Mouse (Mus musculus): ENCODE data around the gene Ssna1. TPM values are rescaled to one million over a fixed set of nuclear protein-coding genes. Genes with fewer than 3 reads are reported as not detected.

Gene Ssna1
- polyA plus RNA-seq, 1 experiment from 2014 or later, result 259 TPM

DNA sequence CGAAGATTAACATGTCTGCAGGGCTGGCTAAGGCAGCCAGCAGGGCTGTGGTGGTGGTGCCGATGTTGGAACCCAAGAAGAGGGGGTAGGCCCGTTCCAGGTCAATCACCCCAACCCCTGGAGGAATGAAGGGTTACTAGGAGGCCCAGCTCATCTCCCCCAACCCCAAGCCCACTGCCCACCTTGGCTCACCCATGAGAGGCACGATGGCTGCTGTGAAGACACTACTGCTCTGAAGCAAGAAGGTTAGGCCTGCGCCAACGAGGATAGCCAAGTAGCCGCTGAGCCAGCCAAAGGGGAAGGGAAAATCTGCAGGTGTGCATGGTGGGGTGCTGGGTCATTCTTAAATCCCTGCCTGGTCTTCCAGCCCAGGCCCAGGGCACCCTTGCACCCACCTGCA is 41.7 kb downstream of the Ssna1 start:
- no peak overlapping the region for H3K4me3 ChIP-seq
- DNase-seq (ENCODE audit: low spot score), result no peak
- H3K4me1 ChIP-seq (replicated peaks), result peaks cover 40% of the 10 kb centered on the region
- H3K9me3 ChIP-seq, result no peaks in the 10 kb centered on the region
- no peak overlapping the region for H3K27ac ChIP-seq
- no peaks in the 10 kb centered on the region for H3K36me3 ChIP-seq
- peaks cover 19% of the 10 kb centered on the region; the same call in 1 of the 2 replicates for H3K27me3 ChIP-seq (ENCODE audit: insufficient read depth, poor library complexity, severe bottlenecking)
- WGBS, result 93% methylated on average over 7 of the region's 7 CpGs

- Histone ChIP-seq H3K36me3 (no peaks in the 10 kb centered on the region), H3K4me1 (replicated peaks) (peaks cover 45% of the 10 kb centered on the region), H3K27ac (0 out of 2 replicates have a peak overlapping the region, but pooled peaks have one; percentile 83), H3K4me3 (no peak overlapping the region), H3K9me3 (no peaks in the 10 kb centered on the region), H3K27me3 (ENCODE audit: insufficient read depth, poor library complexity, severe bottlenecking) (peaks cover 19% of the 10 kb centered on the region; the same call in 1 of the 2 replicates)
- DNase-seq (ENCODE audit: low spot score), result no peak
- 88% methylated on average over 5 of the region's 5 CpGs for WGBS
These were observed 42.7 kb downstream of the Ssna1 start for GRCm38 (mm10) chr2:25229582-25229981.

GRCm38 (mm10) chr2:25228995-25229530 is 43.2 kb downstream of the Ssna1 start:
- no peaks in the 10 kb centered on the region for H3K9me3 ChIP-seq
- 73% methylated on average over 6 of the region's 6 CpGs for WGBS
- H3K4me1 ChIP-seq (replicated peaks), result peaks cover 45% of the 10 kb centered on the region
- H3K36me3 ChIP-seq, result no peaks in the 10 kb centered on the region
- no peak for DNase-seq (ENCODE audit: low spot score)
- H3K27me3 ChIP-seq (ENCODE audit: insufficient read depth, poor library complexity, severe bottlenecking), result peaks cover 19% of the 10 kb centered on the region; the same call in 1 of the 2 replicates
- peak overlapping the region; percentile 83 for H3K27ac ChIP-seq
- H3K4me3 ChIP-seq, result peak overlapping the region; percentile 43

GRCm38 (mm10) chr2:25228431-25228889 is 43.8 kb downstream of the Ssna1 start:
- Histone ChIP-seq H3K27ac (peak overlapping the region; percentile 83), H3K4me3 (peak overlapping the region; percentile 43), H3K4me1 (replicated peaks) (peaks cover 49% of the 10 kb centered on the region), H3K36me3 (peaks cover 2% of the 10 kb centered on the region), H3K27me3 (ENCODE audit: insufficient read depth, poor library complexity, severe bottlenecking) (peaks cover 19% of the 10 kb centered on the region; the same call in 1 of the 2 replicates), H3K9me3 (no peaks in the 10 kb centered on the region)
- peak; percentile 85 for DNase-seq (ENCODE audit: low spot score)
- WGBS, result under 1% methylated on average over 7 of the region's 7 CpGs

- WGBS, result 90% methylated on average over 4 of the region's 4 CpGs
- no peak for DNase-seq (ENCODE audit: low spot score)
- H3K4me1 ChIP-seq (replicated peaks), result peaks cover 50% of the 10 kb centered on the region
- H3K9me3 ChIP-seq, result no peaks in the 10 kb centered on the region
- peak overlapping the region; percentile 64; the same call in 1 of the 2 replicates for H3K27ac ChIP-seq
- no peak overlapping the region for H3K4me3 ChIP-seq
- peaks cover 13% of the 10 kb centered on the region for H3K36me3 ChIP-seq
- H3K27me3 ChIP-seq (ENCODE audit: insufficient read depth, poor library complexity, severe bottlenecking), result peaks cover 18% of the 10 kb centered on the region; the same call in 1 of the 2 replicates
These were observed 44.8 kb downstream of the Ssna1 start for GRCm38 (mm10) chr2:25227406-25227805.

GRCm38 (mm10) chr2:25226864-25227263 is 45.4 kb downstream of the Ssna1 start:
- peak overlapping the region; percentile 64 for H3K27ac ChIP-seq
- no peak for DNase-seq (ENCODE audit: low spot score)
- H3K4me1 ChIP-seq (replicated peaks), result peaks cover 47% of the 10 kb centered on the region
- peaks cover 13% of the 10 kb centered on the region; the same call in 1 of the 2 replicates for H3K27me3 ChIP-seq (ENCODE audit: insufficient read depth, poor library complexity, severe bottlenecking)
- H3K36me3 ChIP-seq, result peaks cover 18% of the 10 kb centered on the region
- H3K4me3 ChIP-seq, result no peak overlapping the region
- 83% methylated on average over 5 of the region's 5 CpGs for whole genome bisulfite sequencing
- H3K9me3 ChIP-seq, result no peaks in the 10 kb centered on the region

DNA sequence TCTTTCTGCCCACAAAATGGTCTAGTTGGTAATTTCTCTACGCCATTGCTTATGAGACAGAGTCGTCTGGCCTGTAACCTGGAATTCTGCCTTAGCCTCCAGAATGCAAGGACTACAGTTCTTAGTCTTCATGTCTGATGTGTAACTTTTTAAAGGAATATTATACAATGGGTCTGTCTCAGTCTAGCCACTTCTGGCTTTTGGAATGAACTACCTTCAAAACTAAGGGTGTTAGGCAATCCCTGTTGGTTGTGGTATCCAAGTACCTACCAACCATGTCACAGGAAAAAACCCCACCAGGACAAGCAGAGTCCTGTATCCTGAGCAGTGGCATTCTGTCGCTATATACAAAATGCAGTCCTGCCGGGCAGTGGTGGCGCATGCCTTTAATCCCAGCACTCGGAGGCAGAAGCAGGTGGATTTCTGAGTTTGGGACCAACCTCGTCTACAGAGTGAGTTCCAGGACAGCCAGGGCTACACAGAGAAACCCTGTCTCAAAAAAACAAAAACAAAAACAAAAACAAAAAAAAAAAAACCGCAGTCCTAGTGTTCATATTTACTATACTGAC is 46.3 kb downstream of the Ssna1 start:
- peaks cover 4% of the 10 kb centered on the region; the same call in 1 of the 2 replicates for H3K27me3 ChIP-seq (ENCODE audit: insufficient read depth, poor library complexity, severe bottlenecking)
- H3K4me1 ChIP-seq (replicated peaks), result peaks cover 46% of the 10 kb centered on the region
- H3K36me3 ChIP-seq, result peaks cover 27% of the 10 kb centered on the region
- H3K27ac ChIP-seq, result peak overlapping the region; percentile 97
- no peaks in the 10 kb centered on the region for H3K9me3 ChIP-seq
- WGBS, result 77% methylated on average over 8 of the region's 8 CpGs
- no peak for DNase-seq (ENCODE audit: low spot score)
- H3K4me3 ChIP-seq, result peak overlapping the region; percentile 90

GRCm38 (mm10) chr2:25224766-25225752 is 47.2 kb downstream of the Ssna1 start:
- 3% methylated on average over 41 of the region's 41 CpGs for WGBS
- H3K27me3 ChIP-seq (ENCODE audit: insufficient read depth, poor library complexity, severe bottlenecking), result no peaks in the 10 kb centered on the region
- H3K27ac ChIP-seq, result peak overlapping the region; percentile 97
- peaks cover 46% of the 10 kb centered on the region for H3K4me1 ChIP-seq (replicated peaks)
- H3K36me3 ChIP-seq, result peaks cover 27% of the 10 kb centered on the region
- peak; percentile 99 for DNase-seq (ENCODE audit: low spot score)
- H3K4me3 ChIP-seq, result peak overlapping the region; percentile 90
- H3K9me3 ChIP-seq, result no peaks in the 10 kb centered on the region

DNA sequence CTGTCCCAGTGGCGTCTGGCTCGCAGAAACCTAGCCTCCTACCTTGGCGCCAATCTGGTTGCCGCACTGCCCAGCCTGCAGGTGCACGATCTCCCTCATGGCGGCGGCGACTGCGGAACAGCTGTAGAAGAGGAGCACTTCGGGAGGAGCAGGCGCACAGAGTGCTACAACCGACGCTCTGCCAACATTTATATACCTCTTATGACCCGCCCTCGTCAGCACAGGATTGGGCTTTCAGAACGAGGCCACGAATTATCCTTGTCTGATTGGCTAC is 47.8 kb downstream of the Ssna1 start, which contains the start of gene Tubb4b:
Tubb4b (minus strand) TSS at position 211 of the 274 bp plus-strand sequence.
- Histone ChIP-seq H3K27ac (peak within 1 kb of the TSS; percentile 97), H3K4me1 (replicated peaks) (peaks cover 46% of the 10 kb centered on the region), H3K27me3 (ENCODE audit: insufficient read depth, poor library complexity, severe bottlenecking) (no peaks in the 10 kb centered on the region), H3K4me3 (peak within 1 kb of the TSS; percentile 90), H3K9me3 (no peaks in the 10 kb centered on the region), H3K36me3 (peaks cover 27% of the 10 kb centered on the region)
- under 1% methylated on average over 17 of the region's 17 CpGs for WGBS
- DNase-seq (ENCODE audit: low spot score), result no peak

DNA sequence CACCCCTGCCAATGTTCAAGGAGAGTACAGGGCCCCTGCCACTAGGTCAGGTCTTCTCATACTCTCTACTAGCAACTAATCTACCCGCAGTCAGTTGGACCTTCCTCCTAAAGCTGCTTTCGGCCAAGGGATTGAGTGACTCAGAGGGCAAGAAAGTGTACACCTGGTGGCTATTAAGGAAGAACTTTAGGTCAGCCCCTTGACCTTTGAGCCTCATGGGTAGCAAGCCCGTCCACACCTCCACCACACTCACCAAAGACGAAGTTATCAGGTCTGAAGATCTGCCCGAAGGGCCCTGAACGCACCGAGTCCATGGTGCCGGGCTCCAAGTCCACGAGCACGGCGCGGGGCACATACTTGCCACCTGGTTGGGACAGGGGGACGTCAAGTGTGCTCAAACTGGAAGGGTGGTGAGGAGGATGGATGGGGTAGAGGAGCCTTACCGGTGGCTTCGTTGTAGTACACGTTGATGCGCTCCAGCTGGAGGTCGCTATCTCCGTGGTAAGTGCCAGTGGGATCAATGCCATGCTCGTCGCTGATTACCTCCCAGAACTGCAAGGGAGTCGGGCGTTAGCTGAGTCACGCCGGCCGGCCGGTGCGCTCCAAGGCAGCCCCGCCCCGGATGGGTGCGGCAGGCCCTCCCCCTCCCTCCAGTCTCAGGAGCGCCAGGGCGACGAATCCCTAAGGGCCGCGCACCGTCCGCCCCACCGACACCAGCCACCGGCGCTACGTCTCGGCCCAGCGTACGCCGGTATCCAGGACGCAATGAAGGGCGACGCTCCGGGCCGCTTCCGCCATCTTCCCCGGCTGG is 48.4 kb downstream of the Ssna1 start:
- Histone ChIP-seq H3K4me3 (peak overlapping the region; percentile 90), H3K4me1 (replicated peaks) (peaks cover 45% of the 10 kb centered on the region), H3K27me3 (ENCODE audit: insufficient read depth, poor library complexity, severe bottlenecking) (no peaks in the 10 kb centered on the region), H3K9me3 (no peaks in the 10 kb centered on the region), H3K36me3 (peaks cover 27% of the 10 kb centered on the region), H3K27ac (peak overlapping the region; percentile 97)
- no peak for DNase-seq (ENCODE audit: low spot score)
- WGBS, result 2% methylated on average over 53 of the region's 53 CpGs

DNA sequence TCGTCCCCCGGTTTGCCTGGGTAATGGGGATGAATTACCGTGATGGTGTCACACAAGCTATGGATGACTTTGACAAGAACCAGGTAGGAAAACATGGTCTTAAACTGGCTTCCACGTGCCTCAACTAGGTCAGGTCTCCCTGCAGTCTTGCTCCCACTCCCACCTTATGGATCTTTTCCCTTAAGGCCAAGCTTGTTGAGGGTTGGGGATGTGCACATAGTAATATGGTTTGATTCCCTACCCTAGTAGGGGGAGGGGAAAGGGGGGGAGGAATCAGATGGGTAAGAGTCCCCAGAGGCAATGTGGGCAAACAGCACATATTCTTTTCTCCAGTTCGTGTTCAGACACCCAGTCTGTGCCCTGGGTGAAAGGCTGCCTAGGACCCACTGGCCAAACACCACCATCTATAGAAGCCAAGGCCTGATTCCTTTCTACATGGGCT is 50.9 kb downstream of the Ssna1 start:
- H3K27ac ChIP-seq, result no peak overlapping the region
- no peak overlapping the region; the same call in 1 of the 2 replicates for H3K4me3 ChIP-seq
- no peaks in the 10 kb centered on the region for H3K9me3 ChIP-seq
- no peak for DNase-seq (ENCODE audit: low spot score)
- H3K36me3 ChIP-seq, result peaks cover 27% of the 10 kb centered on the region
- H3K4me1 ChIP-seq (replicated peaks), result peaks cover 33% of the 10 kb centered on the region
- 73% methylated on average over 5 of the region's 5 CpGs for WGBS
- no peaks in the 10 kb centered on the region for H3K27me3 ChIP-seq (ENCODE audit: insufficient read depth, poor library complexity, severe bottlenecking)

Data from hindbrain, embryonic 10.5 days (tissue).